Mouse (Mus musculus) cerebellum, adult 8-10 months (tissue): ENCODE data around the gene Pank4.
A peak's percentile ranks its signal among the peaks of the same experiment; 100 is the strongest.

Source experiments
- DNase-seq: peaks from one replicate; pipeline ENCODE4 v3.0.0; 2022

Pank4 gene

GRCm38 (mm10) chr4:154943323-154944039 is 20.4 kb upstream of the Pank4 start:
- DNase-seq = no peak

- DNase-seq = peak; percentile 77
Observed at GRCm38 (mm10) chr4:154944121-154944590, 19.8 kb upstream of the Pank4 start.

DNA sequence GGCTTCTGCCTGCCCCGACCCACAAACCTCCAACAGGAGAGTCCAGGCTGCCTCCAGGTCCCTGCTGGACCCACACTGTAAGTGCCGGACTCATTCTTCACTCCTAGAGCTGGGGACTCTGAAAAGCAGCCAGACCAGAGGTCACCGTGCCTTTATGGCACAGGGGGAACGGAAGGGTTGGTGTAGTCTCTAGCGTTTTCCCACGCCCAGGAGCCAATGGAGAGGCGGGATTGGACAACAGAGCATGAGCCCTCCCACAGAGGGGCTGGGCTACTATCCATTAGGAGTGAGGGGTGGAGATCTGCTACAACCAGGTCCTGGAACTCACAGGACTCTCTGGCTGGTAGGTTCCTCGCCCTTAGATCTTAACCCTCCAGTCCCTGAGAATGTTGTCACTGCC is 17.6 kb upstream of the Pank4 start:
- DNase-seq = no peak

DNA sequence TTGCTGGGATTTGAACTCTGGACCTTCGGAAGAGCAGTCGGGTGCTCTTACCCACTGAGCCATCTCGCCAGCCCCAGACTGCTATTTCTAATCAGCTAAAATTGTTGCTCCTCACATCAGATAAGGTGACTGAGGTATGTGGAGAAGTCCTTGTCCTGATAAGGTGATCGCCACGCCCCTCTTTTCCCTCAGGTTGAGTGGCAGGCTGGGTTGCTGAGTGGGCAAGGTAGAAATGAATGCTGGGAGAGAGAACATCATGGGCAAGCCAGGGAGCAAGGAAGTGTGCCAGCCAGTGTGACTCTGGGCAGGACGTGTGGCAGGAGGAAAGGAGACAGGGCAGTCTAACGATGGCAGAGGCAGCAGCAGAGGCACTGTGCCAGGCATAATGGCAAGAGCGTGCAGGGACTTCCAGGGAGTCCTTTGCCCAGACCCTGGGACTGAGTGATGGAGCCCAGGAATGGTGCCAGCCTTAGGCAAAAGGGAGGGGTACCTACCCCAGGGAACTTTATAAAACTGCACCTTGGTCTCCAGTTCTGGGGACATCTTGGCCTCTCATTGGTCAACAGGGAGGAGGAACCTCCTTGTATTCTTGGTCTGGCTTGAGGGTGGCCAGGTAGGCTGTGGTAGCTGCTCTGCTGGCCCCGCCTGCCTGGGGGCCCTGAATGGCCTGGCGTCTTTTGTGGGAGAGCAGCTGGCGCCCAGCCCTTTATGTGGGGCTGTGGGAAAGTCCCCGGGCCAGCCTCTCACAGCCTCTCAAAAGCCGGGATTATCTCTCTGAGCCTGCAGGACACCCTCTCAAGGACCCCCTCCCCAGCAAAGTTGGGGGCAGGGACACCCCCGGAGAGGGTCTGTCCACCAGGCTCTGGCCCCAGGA is 15.6 kb upstream of the Pank4 start:
- no peak for DNase-seq

- DNase-seq = no peak
Observed at GRCm38 (mm10) chr4:154948940-154949588, 14.9 kb upstream of the Pank4 start.

GRCm38 (mm10) chr4:154949589-154949982 is 14.3 kb upstream of the Pank4 start:
- DNase-seq = no peak

GRCm38 (mm10) chr4:154952461-154953241 is 11.3 kb upstream of the Pank4 start:
- no peak for DNase-seq

- DNase-seq = no peak
Observed at GRCm38 (mm10) chr4:154956604-154957003, 7.3 kb upstream of the Pank4 start.

DNA sequence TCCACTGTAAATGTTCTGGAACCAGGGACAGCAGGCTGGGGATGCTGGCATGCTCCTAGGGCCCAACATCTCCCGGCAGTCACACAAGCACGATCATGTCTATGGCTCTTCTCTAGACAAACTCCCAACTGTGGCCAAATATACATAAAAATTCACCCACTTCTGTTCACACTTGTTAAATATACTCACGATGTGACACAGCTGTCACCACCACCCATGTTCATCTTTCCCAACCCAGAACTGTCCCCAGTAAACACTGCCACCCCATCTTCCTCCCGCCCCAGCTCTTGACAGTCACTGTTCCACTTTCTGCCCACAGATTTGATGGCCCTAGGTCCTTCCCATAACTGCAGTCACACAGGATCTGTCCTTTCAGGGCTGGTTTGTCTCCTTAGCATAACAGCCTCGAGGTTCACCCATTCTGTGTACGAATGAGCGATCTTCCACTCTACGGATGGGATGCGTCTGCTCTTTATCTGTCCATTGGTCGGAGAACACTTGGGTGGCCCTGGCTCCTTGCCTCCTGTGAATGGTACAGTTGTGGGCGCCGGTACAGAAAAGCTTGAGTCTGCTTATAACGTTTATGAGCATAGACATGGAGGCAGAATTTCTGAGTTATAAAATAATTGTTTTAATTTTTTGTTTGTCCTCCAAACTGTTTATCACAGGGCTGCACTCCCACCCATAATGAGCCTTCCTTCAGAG is 6.5 kb upstream of the Pank4 start:
- peak; percentile 9 for DNase-seq

- peak; percentile 60 for DNase-seq
Observed at GRCm38 (mm10) chr4:154958171-154958570, 5.8 kb upstream of the Pank4 start.

DNA sequence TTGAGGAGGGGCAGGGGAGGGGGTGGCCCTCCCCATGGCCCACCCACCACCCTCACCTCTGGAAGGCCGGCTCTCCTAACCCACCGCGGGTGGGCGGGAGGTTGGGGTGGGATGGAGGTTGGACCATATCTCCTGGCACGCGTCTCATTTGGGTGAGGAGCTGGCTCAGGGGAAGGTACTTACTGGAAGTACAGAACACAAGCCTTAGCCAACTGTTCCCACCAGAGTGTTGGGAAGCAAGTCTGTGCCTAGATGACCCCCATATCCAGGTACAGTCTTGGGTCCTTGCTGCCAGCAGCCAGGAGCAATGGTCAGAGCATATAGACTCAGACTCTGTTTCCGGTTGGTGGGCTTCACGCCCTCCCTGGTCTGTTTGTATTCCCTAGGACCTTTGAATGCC is 5.3 kb upstream of the Pank4 start:
- no peak for DNase-seq

- no peak for DNase-seq
Observed at GRCm38 (mm10) chr4:154960021-154960689, 3.8 kb upstream of the Pank4 start.

- DNase-seq = peak; percentile 52
Observed at GRCm38 (mm10) chr4:154960690-154961225, 3.2 kb upstream of the Pank4 start, which contains the start of gene Hes5. Hes5 (plus strand) TSS chr4:154960923.

DNA sequence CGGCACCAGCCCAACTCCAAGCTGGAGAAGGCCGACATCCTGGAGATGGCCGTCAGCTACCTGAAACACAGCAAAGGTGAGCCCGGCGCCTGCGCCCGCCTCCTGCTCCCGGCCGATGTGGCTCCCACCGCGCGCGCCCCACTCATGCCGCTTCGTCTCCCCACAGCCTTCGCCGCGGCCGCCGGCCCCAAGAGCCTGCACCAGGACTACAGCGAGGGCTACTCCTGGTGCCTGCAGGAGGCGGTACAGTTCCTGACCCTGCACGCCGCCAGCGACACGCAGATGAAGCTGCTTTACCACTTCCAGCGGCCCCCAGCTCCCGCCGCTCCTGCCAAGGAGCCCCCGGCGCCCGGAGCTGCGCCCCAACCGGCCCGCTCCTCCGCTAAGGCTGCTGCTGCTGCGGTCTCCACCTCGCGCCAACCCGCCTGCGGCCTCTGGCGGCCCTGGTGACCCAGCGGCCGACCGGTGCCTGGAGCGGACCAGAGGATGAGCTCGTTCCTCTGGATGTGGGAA is 2.6 kb upstream of the Pank4 start:
- peak; percentile 66 for DNase-seq

DNA sequence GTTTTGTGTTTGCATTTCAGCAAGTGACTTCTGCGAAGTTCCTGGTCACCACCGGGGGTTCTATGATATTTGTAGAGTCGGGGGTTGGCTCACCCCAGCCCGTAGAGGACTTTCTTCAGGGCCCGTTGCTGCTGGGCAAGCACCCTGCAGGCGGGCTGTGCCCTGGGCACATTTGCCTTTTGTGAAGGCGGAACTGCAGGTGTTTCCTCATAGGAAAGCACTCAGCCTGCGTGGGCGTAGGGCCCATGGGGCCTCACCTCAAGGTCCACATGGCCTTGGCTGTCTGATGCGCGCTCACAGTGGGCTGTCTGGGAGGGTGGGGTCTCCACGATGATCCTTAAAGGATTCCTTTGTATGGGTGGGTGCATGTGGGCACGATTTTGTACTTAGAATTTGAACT is 2.0 kb upstream of the Pank4 start:
- DNase-seq = no peak

- DNase-seq = no peak
Observed at GRCm38 (mm10) chr4:154962683-154963082, 1.2 kb upstream of the Pank4 start.

DNA sequence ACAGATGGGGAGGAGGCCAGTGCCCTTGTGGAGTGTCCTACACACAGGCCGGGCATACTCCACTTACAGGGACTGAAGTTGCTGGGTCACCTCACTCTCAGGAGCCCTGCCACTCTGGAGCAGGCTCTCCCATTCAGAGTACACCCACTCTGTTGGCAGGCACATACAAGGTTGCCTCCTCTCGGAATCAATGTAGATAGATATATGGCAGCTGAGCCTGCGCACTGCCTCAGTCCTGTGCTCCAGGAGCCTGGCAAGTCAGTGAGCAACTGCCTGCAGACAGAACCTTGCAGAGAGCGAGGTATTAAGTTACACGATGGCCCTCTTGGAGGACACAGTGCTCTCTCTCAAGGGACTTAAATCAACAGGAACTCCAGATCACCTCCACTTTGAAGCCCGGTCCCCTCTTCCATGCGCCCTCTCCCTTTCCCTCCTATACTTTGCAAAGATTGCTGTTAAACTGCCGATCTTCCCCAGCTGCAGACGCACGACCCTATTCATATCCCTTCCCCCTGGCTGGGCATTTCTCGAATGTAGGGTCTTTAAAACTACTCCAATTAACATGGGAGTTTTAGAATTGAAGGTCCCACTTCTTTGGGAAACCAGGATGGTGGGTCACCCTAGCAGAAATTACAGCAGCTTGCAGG is 610 bp upstream of the Pank4 start:
- DNase-seq = no peak

DNA sequence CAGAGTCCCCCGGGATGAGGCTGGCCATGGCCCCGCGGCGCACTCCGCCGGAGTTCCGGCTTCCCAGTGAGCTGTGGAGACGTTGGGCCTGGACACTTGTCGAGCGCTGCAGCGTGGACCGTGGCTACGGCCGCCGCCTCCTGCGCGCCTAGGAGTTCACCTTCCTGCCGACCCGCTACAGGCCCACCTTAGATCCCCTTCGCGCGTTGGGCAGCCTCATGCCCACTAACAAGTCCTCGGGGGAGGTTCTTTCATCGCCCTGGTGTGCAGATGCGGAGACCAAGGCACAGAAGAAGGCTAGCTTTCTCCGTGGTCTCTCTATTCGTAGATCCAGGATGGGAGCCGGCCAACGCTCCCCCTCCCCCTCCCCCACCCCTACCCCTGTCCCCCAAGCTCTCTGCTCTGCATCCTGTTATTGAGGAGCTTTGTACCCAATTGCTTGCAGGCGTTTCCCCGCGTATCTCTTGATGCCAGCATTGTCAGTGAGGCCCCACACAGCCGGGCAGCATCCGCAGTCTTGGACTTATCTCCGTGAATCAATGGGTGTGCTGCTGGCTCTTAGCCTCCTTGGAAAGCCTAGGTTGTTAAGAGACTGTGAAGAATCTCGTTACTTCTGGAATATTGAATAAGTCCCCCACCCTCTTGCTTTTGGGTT is 785 bp downstream of the Pank4 start:
- no peak for DNase-seq

DNA sequence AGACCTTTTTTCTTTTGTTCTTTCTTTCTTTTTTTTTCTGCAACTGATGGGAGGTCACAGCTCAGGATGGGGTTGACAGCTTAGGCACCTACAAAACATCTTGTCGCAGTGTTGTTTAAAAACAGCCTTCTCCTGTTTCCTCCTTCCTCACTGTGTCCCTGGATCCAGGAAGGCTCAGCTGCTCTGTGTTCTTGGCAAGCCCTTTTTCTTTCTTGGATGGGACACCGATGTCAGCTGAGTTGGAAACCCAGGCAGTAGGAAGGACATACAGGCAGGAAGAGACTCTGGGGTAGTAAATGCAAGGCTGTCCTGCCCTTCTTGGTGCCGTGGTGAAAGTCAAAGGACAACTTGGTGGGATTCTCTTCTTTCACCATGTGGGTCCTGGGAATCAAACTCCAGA is 1.9 kb downstream of the Pank4 start:
- DNase-seq = no peak

GRCm38 (mm10) chr4:154967173-154967572 is 3.2 kb downstream of the Pank4 start:
- peak; percentile 59 for DNase-seq
